Mouse (Mus musculus) kidney, adult 18-20 months (tissue): ENCODE measurements around the gene Ttll12.

ENCODE experiments used
- DNase-seq: peaks from one replicate; pipeline ENCODE4 v3.0.0; 2021

Gene Ttll12

GRCm38 (mm10) chr15:83594513-83595363, at the start of gene Ttll12:
Gene Ttll12, minus strand, starts transcription at chr15:83595157.
- peak; percentile 95 for DNase-seq

DNA sequence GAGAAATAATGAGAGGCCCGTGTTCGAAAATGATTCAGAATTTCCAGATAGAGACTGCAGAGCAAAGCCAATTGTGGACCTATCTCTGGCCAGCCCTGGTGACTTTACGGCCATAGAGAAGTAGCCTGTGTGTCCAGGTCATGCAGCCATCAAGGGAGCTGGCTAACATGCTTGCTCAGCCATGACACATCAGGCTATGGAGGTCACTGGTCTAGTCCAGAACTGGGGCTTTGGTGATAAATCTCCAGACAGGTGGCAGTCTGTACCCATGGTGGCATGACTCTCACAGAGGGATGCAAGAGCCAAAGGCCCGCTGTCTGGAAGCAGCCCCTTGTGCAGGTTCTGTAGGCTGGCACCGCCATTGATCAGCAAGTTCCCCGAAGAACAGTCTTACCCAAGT, 47.6 kb upstream of the Ttll12 start:
- no peak for DNase-seq

- DNase-seq, result no peak
Observed at GRCm38 (mm10) chr15:83640208-83640607, 45.3 kb upstream of the Ttll12 start.

DNA sequence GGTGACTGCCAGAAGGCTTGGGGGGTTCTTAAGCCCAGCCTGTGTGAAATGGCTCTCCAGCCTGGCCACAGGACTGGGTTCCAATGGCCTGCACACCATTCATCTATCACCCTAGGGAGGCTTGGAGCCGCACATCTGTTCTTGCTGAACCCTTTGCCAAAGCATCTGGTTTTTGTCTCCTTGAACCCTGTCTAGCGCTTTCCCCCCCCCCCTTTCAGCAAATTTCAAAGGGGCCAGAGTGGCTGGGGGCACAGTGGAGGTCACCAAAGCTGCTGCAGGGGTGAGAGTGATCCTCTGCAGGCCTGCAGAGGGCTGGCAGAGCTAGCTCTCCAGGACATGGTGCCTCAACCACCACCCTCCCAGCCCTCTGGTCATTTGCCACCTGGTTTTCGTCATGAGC, 44.2 kb upstream of the Ttll12 start:
- DNase-seq, result no peak

DNA sequence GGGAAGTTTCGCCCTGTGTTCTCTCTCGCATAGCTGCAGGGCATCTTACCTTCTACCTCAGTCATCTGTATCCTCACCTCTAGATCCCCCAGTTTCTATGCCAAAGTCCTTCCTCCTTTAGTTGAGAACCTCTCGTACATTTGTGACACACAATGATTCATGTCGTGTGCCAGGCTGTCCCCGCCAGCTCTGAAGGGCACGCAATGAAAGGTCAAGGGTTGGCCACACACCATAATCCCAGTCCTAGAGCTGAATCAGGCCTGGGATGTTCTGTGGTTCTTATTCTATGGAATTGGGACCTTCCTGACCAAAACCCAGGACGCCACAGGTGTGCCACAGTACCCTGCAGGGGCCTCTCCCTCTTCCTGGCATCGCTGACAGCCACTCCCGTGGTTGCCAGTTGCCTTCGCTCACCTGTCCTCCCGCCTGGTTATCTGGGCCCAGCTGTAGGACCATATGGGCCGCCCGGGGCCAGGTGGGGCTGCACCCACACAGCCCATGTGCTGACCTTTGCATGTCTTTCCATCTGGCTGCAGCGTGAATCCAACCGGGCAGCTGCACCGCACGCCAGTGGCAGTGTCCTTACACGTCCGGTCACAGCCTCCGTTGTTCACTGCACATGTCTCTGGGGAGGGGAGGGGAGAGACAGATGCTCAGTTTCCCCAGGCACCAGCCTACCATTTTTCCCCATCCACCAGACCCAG, 43.4 kb upstream of the Ttll12 start:
- DNase-seq, result no peak

DNA sequence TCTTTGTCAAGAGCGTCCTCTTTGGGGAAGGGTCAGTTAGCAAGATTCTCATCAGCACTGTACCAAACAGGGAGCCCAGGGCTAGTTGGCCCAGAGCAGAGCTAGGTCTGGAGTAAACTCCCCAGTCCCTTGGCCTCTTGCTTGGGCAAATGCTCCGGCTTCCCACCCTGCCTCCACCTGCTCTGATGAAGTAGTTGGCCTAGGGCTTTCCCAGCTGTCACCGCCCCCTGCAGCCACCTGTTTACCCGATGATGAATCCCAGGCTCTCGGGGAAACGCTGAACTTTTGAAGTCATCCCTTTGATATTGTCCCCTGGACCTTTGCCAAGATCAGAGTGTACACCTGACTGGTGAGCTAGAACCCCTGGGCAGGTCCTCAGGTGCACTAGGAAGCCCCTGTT, 41.8 kb upstream of the Ttll12 start:
- DNase-seq, result no peak

GRCm38 (mm10) chr15:83635251-83635650, 40.3 kb upstream of the Ttll12 start:
- no peak for DNase-seq

GRCm38 (mm10) chr15:83634076-83634475, 39.1 kb upstream of the Ttll12 start:
- no peak for DNase-seq

DNA sequence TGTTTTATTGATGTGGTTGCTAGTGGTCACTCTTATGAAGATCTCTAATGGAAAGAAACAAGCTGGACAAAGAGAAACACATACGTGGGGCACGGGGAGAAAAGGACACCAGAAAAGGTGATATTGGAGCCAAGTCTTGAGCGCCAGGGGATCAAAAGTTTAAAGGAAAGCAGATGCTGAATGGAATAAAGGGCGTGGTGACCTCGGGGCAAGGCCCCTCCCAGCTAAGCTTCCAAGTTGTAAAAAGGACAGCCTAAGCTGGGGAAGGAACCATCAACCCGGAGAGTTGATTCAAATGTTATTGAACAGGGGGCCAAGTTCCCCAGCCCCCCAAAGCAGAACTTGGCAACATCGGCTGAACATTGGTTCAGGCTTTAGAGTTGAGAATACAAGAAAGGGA, 36.1 kb upstream of the Ttll12 start:
- no peak for DNase-seq

DNA sequence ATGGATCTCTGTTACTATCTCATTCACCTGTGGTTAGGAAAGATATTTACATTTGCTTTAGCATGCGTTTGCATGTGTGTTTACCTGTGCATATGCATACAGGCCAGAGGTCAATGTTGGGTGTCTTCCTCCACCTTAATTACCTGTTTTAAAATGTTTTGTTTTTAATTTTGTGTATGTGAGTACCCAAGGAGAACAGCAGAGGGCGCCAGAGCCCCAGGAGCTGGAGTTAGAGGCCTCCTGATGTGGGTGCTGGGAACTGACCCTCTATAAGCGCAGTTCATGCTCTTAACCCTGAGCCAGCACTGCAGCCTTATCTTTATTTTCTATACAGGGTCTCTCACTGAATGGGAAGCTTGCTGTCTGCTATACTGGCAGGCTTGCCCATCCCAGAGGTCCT, 34.8 kb upstream of the Ttll12 start:
- DNase-seq, result no peak

- no peak for DNase-seq
Observed at GRCm38 (mm10) chr15:83626142-83626645, 31.2 kb upstream of the Ttll12 start.

GRCm38 (mm10) chr15:83615245-83615644, 20.3 kb upstream of the Ttll12 start:
- no peak for DNase-seq

- peak; percentile 68 for DNase-seq
Observed at GRCm38 (mm10) chr15:83607115-83607802, 12.3 kb upstream of the Ttll12 start.

GRCm38 (mm10) chr15:83606700-83607099, 11.7 kb upstream of the Ttll12 start:
- DNase-seq, result no peak

- no peak for DNase-seq
Observed at GRCm38 (mm10) chr15:83606216-83606615, 11.3 kb upstream of the Ttll12 start.

DNA sequence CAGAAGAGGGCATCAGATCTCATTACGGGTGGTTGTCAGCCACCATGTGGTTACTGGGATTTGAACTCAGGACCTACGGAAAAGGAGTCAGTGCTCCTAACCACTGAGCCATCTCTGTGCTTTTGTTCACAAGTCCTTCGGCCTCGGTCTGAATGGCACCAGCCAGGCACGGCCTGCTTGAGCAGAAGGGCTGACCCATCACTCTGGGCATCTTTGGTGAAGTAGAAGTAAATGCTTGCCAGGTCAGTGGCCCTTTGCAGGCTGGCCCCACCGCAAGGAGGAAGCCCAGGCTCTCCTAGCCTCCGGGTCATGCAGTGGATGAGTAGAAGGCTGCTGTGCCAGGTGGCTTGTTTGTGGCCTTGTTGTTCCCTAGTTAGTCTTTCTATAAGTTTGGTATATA, 8.5 kb upstream of the Ttll12 start:
- DNase-seq, result no peak

GRCm38 (mm10) chr15:83603046-83603396, 8.1 kb upstream of the Ttll12 start:
- DNase-seq, result no peak

DNA sequence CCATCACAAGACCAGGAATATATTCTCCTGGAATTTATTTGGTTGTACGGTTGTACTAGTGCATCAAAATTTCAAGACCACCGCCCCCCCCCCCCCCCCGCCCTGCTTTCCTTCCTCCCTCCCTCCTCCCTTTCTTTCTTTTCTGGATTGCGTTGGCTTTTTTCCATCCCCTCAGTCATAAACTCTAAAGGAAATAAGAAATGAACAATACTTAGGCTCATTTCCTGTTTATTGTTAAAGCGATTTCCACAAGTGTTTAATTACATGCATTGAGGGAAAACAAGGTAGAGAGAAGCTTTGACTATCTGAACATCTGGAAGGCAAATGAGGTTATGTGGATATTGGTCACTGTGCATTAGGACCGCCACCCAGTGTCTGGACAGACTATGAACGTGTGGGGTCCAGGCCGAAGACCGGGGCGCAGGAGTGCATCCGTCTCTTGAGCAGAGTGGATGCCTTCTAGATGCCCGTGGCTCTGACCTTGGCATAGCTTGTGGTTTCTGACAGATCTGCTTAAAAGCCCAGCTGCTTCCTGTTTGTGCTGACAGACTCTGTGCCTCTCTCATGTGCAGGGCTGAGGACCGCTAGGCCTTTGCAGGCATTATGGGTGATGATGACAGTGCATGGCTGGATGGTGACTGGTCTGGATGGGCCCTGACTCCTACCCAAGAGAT, 7.6 kb upstream of the Ttll12 start:
- DNase-seq, result peak; percentile 21

GRCm38 (mm10) chr15:83601185-83601584, 6.2 kb upstream of the Ttll12 start:
- DNase-seq, result no peak

DNA sequence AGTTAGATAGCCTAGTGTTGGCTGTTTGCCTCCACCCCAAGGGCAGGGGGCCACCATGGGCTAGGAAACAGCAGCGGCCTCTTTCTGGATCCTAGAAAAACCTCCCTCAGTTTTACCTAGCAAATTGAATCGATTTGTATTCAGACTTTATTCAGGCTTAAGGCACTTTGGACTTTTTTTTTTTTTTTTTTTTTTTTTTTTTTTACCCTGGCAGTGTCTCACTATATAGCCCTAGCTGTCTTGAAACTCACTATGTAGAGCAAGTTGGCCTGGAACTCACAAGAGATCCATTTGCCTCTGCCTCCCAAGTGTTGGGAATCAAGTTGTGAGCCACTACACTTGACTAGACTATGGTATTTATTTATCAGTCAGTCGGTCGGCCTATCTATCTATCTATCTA, 1.9 kb upstream of the Ttll12 start:
- DNase-seq, result no peak

DNA sequence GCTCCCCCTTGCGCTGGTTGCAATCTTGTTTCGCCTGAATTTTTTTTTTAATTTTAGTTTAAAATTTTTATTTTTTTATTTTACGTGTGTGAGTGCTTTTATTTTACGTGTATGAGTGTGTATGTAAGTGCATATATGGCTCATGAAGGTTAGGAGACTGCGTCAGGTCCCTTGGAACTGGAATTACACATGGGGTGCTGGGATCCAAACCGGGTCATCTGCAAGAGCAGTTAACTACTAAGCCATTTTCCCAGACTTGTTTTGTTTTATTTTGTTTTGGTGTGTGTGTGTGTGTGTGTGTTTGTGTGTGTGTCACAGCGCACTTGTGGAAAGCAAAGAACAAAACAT, 381 bp upstream of the Ttll12 start:
- no peak for DNase-seq

- DNase-seq, result no peak
Observed at GRCm38 (mm10) chr15:83593702-83594512, 1.1 kb downstream of the Ttll12 start.
